Mouse (Mus musculus) CH12.LX (cell line): ENCODE measurements around the gene Nfe2l1. TPM values are rescaled to one million over a fixed set of nuclear protein-coding genes. Genes with fewer than 3 reads are reported as not detected.
A peak's percentile ranks its signal among the peaks of the same experiment; 100 is the strongest.

Experiments used
- DNase-seq: peaks from one replicate; pipeline ENCODE4 v3.0.0-alpha.2; 2013; ENCODE audit errors: extremely low read depth
- H3K27ac ChIP-seq: 2 replicates; pipeline ENCODE4 v1.5.1; 2012; ENCODE audit warnings: low read depth, mild to moderate bottlenecking, control low read depth, moderate library complexity; ENCODE audit not compliant: insufficient read depth
- H3K27me3 ChIP-seq: replicated peaks from 2 replicates; pipeline ENCODE3; 2012; ENCODE audit warnings: inconsistent platforms
- H3K36me3 ChIP-seq, 2 experiments: replicated peaks in 1 of 2; 2 replicates each; pipeline versions ENCODE3 to v1.6.1; 2012; ENCODE audit warnings: inconsistent platforms in 1 of 2, low read length in 1 of 2, mild to moderate bottlenecking in 1 of 2, mixed read lengths in 1 of 2, moderate library complexity in 1 of 2; ENCODE audit not compliant: control insufficient read depth in 1 of 2, insufficient read depth in 1 of 2
- H3K4me1 ChIP-seq, 2 experiments: 2 replicates each; pipeline ENCODE4 v1.6.1; 2012; ENCODE audit warnings: inconsistent platforms in 1 of 2, moderate library complexity in 1 of 2; ENCODE audit not compliant: insufficient read depth in 2 of 2, control insufficient read depth in 1 of 2
- H3K4me2 ChIP-seq: 2 replicates; pipeline ENCODE4 v1.6.1; 2012; ENCODE audit warnings: low read depth, mild to moderate bottlenecking, control low read depth; ENCODE audit not compliant: poor library complexity, insufficient read depth, severe bottlenecking
- H3K4me3 ChIP-seq, 3 experiments: fragments of 150-350 bp in 1 of 3; sonication (generic) in 1 of 3; replicated peaks in 1 of 3; 2 replicates each; pipeline versions ENCODE3 to v1.5.1; 2011 to 2012; ENCODE audit warnings: low read depth in 2 of 3, low read length in 2 of 3, mild to moderate bottlenecking in 2 of 3, moderate library complexity in 2 of 3, control low read depth in 1 of 3, improper control_type of control experiment in 1 of 3, inconsistent platforms in 1 of 3, mixed read lengths in 1 of 3; ENCODE audit not compliant: poor library complexity in 1 of 3
- H3K79me2 ChIP-seq: replicated peaks from 2 replicates; pipeline ENCODE4 v1.6.1; 2012; ENCODE audit warnings: mild to moderate bottlenecking, moderate library complexity; ENCODE audit not compliant: control insufficient read depth, poor library complexity, insufficient read depth, severe bottlenecking; ENCODE audit errors: extremely low read depth
- H3K9ac ChIP-seq: 2 replicates; pipeline ENCODE4 v1.6.1; 2012; ENCODE audit warnings: low read depth, mild to moderate bottlenecking, control low read depth, moderate library complexity; ENCODE audit not compliant: insufficient read depth
- H3K9me3 ChIP-seq: replicated peaks from 2 replicates; pipeline ENCODE3; 2012; ENCODE audit warnings: low read length, inconsistent platforms, mixed read lengths
- CHD2 ChIP-seq: IDR thresholded peaks from 2 replicates; pipeline ENCODE4 v1.6.1; 2011; ENCODE audit warnings: low read length, improper control_type of control experiment
- E2F4 ChIP-seq: IDR thresholded peaks from 2 replicates; pipeline ENCODE4 v1.6.1; 2011; ENCODE audit warnings: low read depth, low read length, improper control_type of control experiment; ENCODE audit not compliant: insufficient replicate concordance
- EP300 ChIP-seq: IDR thresholded peaks from 2 replicates; pipeline ENCODE4 v1.6.1; 2011; ENCODE audit warnings: low read length, improper control_type of control experiment
- ETS1 ChIP-seq: conservative IDR thresholded peaks from 2 replicates; pipeline ENCODE4 v1.6.1; 2012; ENCODE audit warnings: low read depth, mild to moderate bottlenecking, inconsistent platforms, low read length, improper control_type of control experiment, moderate library complexity
- IRF4 ChIP-seq: IDR thresholded peaks from 2 replicates; pipeline ENCODE4 v1.6.1; 2014; ENCODE audit warnings: low read depth, mild to moderate bottlenecking, inconsistent platforms, low read length, improper control_type of control experiment
- MAFK ChIP-seq: IDR thresholded peaks from 2 replicates; pipeline ENCODE4 v1.6.1; 2011; ENCODE audit warnings: low read length, improper control_type of control experiment; ENCODE audit not compliant: insufficient replicate concordance
- MAZ ChIP-seq: IDR thresholded peaks from 2 replicates; pipeline ENCODE4 v1.6.1; 2012; ENCODE audit warnings: low read depth, mild to moderate bottlenecking, inconsistent platforms, low read length, improper control_type of control experiment, moderate library complexity
- MEF2A ChIP-seq: IDR thresholded peaks from 2 replicates; pipeline ENCODE4 v1.6.1; 2014; ENCODE audit warnings: low read depth, mild to moderate bottlenecking, inconsistent platforms, low read length, improper control_type of control experiment, borderline replicate concordance
- MXI1 ChIP-seq: IDR thresholded peaks from 2 replicates; pipeline ENCODE4 v1.6.1; 2011; ENCODE audit warnings: mild to moderate bottlenecking, low read depth, low read length, improper control_type of control experiment
- MYC ChIP-seq: IDR thresholded peaks from 2 replicates; pipeline ENCODE4 v1.6.1; 2011; ENCODE audit warnings: low read depth, mild to moderate bottlenecking, improper control_type of control experiment, low read length
- NELFE ChIP-seq: IDR thresholded peaks from 2 replicates; pipeline ENCODE4 v1.6.1; 2011; ENCODE audit warnings: low read depth, low read length, improper control_type of control experiment
- NRF1 ChIP-seq: IDR thresholded peaks from 2 replicates; pipeline ENCODE4 v1.6.1; 2014; ENCODE audit warnings: low read depth, mild to moderate bottlenecking, inconsistent platforms, low read length, improper control_type of control experiment, moderate library complexity
- PAX5 ChIP-seq: IDR thresholded peaks from 2 replicates; pipeline ENCODE4 v1.6.1; 2012; ENCODE audit warnings: low read length, inconsistent platforms, mixed read lengths
- SIN3A ChIP-seq: IDR thresholded peaks from 2 replicates; pipeline ENCODE4 v1.6.1; 2012; ENCODE audit warnings: low read length, improper control_type of control experiment, inconsistent platforms
- SMC3 ChIP-seq: IDR thresholded peaks from 2 replicates; pipeline ENCODE4 v1.6.1; 2011; ENCODE audit warnings: low read depth, low read length, improper control_type of control experiment
- UBTF ChIP-seq: IDR thresholded peaks from 2 replicates; pipeline ENCODE4 v1.6.1; 2012; ENCODE audit warnings: low read depth, mild to moderate bottlenecking, inconsistent platforms, low read length, improper control_type of control experiment, moderate library complexity
- USF2 ChIP-seq: conservative IDR thresholded peaks from 2 replicates; pipeline ENCODE4 v1.6.1; 2011; ENCODE audit warnings: low read depth, low read length, improper control_type of control experiment
- ZC3H11A ChIP-seq: IDR thresholded peaks from 2 replicates; pipeline ENCODE4 v1.6.1; 2012; ENCODE audit warnings: low read depth, mild to moderate bottlenecking, inconsistent platforms, low read length, improper control_type of control experiment
- ZKSCAN1 ChIP-seq: IDR thresholded peaks from 2 replicates; pipeline ENCODE4 v1.6.1; 2012; ENCODE audit warnings: low read depth, inconsistent platforms, low read length, improper control_type of control experiment, borderline replicate concordance
- ZNF384 ChIP-seq: IDR thresholded peaks from 2 replicates; pipeline ENCODE4 v1.6.1; 2012; ENCODE audit warnings: low read depth, low read length, improper control_type of control experiment, inconsistent platforms
- dilution Hi-C: fragments of 300-500 bp; cut with MboI; formaldehyde crosslinking; loops from 2 replicates; pipeline ENCODE4 v1.14.3; 2020; ENCODE audit warnings: low sequenced_read_pairs; ENCODE audit not compliant: extremely low pct_unique_long_range_greater_than_20kb, extremely low pct_ligation_motif_present
- in situ Hi-C: fragments of 300-500 bp; cut with MboI; formaldehyde crosslinking; loops from 3 replicates; pipeline ENCODE4 v1.14.3; 2019; ENCODE audit warnings: low sequenced_read_pairs, low pct_ligation_motif_present, low pct_unique_long_range_greater_than_20kb, mixed read lengths
- polyA plus RNA-seq: library from polyadenylated mRNA; unstranded; fragments of >175 nt; gene quantifications from 2 replicates; pipeline ENCODE4 v1.2.1, GENCODE M21; 2012; ENCODE audit warnings: low read depth; ENCODE audit not compliant: insufficient read length
- total RNA-seq, 2 experiments: library from RNA; depleted of rRNA; stranded (reverse); fragments of 300-350 nt in 1 of 2; fragments of >200 nt in 1 of 2; gene quantifications; 2 replicates each; pipeline ENCODE4 v1.2.3; 2012 to 2014

Gene Nfe2l1
- total and polyA plus RNA-seq, 3 experiments: 77.7 to 169 (median 145) TPM

- no peaks in the 10 kb centered on the region for H3K36me3 ChIP-seq
- peak overlapping the region in 1 of 3 experiments; percentile 3 for H3K4me3 ChIP-seq
- H3K4me1 ChIP-seq: peaks cover 8 to 37% of the 10 kb centered on the region in 2 experiments; a peak in 3 of 4 replicates
- dilution Hi-C loops: no loop called here
- TF ChIP-seq SMC3 (no peak), PAX5 (no peak), MYC (no peak), MAZ (no peak), MXI1 (peak; percentile 99), E2F4 (no peak), NELFE (no peak), IRF4 (0 out of 2 replicates have a peak, but pooled peaks have one; percentile 32), CHD2 (no peak), SIN3A (peak; percentile 73; the same call in 1 of the 2 replicates), ETS1 (no peak), UBTF (0 out of 2 replicates have a peak, but pooled peaks have one; percentile 45), MAFK (no peak), ZC3H11A (no peak), USF2 (no peak), NRF1 (no peak), EP300 (no peak), MEF2A (0 out of 2 replicates have a peak, but pooled peaks have one; percentile 6), ZKSCAN1 (no peak)
- H3K9ac ChIP-seq: no peak overlapping the region
- no peaks in the 10 kb centered on the region for H3K79me2 ChIP-seq
- in situ Hi-C loops: no loop called here
- no peaks in the 10 kb centered on the region for H3K9me3 ChIP-seq
- H3K27ac ChIP-seq: no peak overlapping the region
- peak overlapping the region; percentile 79 for H3K4me2 ChIP-seq
- H3K27me3 ChIP-seq: peaks cover 88% of the 10 kb centered on the region
- DNase-seq: peak; percentile 72
Measured at GRCm38 (mm10) chr11:96875745-96876144, 46.0 kb upstream of the Nfe2l1 start.

GRCm38 (mm10) chr11:96875270-96875669 lies 45.5 kb upstream of the Nfe2l1 start:
- DNase-seq: no peak
- dilution Hi-C loops (no loop called here), in situ Hi-C loops (no loop called here)
- Histone ChIP-seq H3K9me3 (no peaks in the 10 kb centered on the region), H3K4me2 (peak overlapping the region; percentile 79), H3K27ac (no peak overlapping the region), H3K27me3 (peaks cover 88% of the 10 kb centered on the region), H3K9ac (no peak overlapping the region), H3K4me3 (no peak overlapping the region), H3K36me3 (no peaks in the 10 kb centered on the region), H3K4me1 (peaks cover 8 to 37% of the 10 kb centered on the region in 2 experiments; a peak in 3 of 4 replicates), H3K79me2 (no peaks in the 10 kb centered on the region)
- TF ChIP-seq MEF2A (peak; percentile 27; the same call in 1 of the 2 replicates), ZNF384 (no peak), NELFE (0 out of 2 replicates have a peak, but pooled peaks have one; percentile 10)
